Mouse (Mus musculus): ENCODE results near the gene Rpap1.

Rpap1 gene

GRCm38 (mm10) chr2:119787206-119787883 lies at the start of gene Rpap1:
Gene Rpap1, minus strand, starts transcription at chr2:119787537.
- peak; percentile 73 to 79 for DNase-seq

GRCm38 (mm10) chr2:119834231-119834630 lies 46.9 kb upstream of the Rpap1 start:
- no peak for DNase-seq

- DNase-seq = peak in 1 of 2 experiments; percentile 22
Measured at GRCm38 (mm10) chr2:119830579-119830978, 43.2 kb upstream of the Rpap1 start.

- DNase-seq = no peak
Measured at GRCm38 (mm10) chr2:119821136-119821535, 33.8 kb upstream of the Rpap1 start.

- DNase-seq = peak; percentile 56 to 73
Measured at GRCm38 (mm10) chr2:119818668-119819272, 31.4 kb upstream of the Rpap1 start.

- peak; percentile 63 to 72 for DNase-seq
Measured at GRCm38 (mm10) chr2:119817047-119817446, 29.7 kb upstream of the Rpap1 start.

- no peak for DNase-seq
Measured at GRCm38 (mm10) chr2:119816611-119817010, 29.3 kb upstream of the Rpap1 start.

- no peak for DNase-seq
Measured at GRCm38 (mm10) chr2:119814376-119814933, 27.1 kb upstream of the Rpap1 start.

GRCm38 (mm10) chr2:119811490-119812146 lies 24.3 kb upstream of the Rpap1 start:
- no peak for DNase-seq

GRCm38 (mm10) chr2:119810890-119811289 lies 23.6 kb upstream of the Rpap1 start:
- no peak for DNase-seq

GRCm38 (mm10) chr2:119808881-119809280 lies 21.5 kb upstream of the Rpap1 start:
- no peak for DNase-seq

- no peak for DNase-seq
Measured at GRCm38 (mm10) chr2:119808438-119808837, 21.1 kb upstream of the Rpap1 start.

GRCm38 (mm10) chr2:119805536-119805935 lies 18.2 kb upstream of the Rpap1 start:
- no peak for DNase-seq

- DNase-seq = no peak
Measured at GRCm38 (mm10) chr2:119804776-119805175, 17.4 kb upstream of the Rpap1 start.

GRCm38 (mm10) chr2:119804275-119804628 lies 16.9 kb upstream of the Rpap1 start:
- DNase-seq = no peak

- no peak for DNase-seq
Measured at GRCm38 (mm10) chr2:119803618-119804274, 16.4 kb upstream of the Rpap1 start.

GRCm38 (mm10) chr2:119802767-119803617 lies 15.7 kb upstream of the Rpap1 start:
- DNase-seq = peak in 1 of 2 experiments; percentile 9

- DNase-seq = peak in 1 of 2 experiments; percentile 30
Measured at GRCm38 (mm10) chr2:119800876-119801846, 13.8 kb upstream of the Rpap1 start.

GRCm38 (mm10) chr2:119799961-119800550 lies 12.7 kb upstream of the Rpap1 start:
- DNase-seq = peak; percentile 15 to 35

- DNase-seq = peak; percentile 44 to 54
Measured at GRCm38 (mm10) chr2:119799181-119799960, 12.0 kb upstream of the Rpap1 start.
